Mouse (Mus musculus) MEL-GATA-1-ER (cell line): ENCODE measurements around the gene Sec16a.

Experiments used
- DNase-seq: peaks from one replicate; pipeline ENCODE4 v3.0.0-alpha.2; 2012; ENCODE audit warnings: low read depth; ENCODE audit errors: extremely low read depth

Gene Sec16a

DNA sequence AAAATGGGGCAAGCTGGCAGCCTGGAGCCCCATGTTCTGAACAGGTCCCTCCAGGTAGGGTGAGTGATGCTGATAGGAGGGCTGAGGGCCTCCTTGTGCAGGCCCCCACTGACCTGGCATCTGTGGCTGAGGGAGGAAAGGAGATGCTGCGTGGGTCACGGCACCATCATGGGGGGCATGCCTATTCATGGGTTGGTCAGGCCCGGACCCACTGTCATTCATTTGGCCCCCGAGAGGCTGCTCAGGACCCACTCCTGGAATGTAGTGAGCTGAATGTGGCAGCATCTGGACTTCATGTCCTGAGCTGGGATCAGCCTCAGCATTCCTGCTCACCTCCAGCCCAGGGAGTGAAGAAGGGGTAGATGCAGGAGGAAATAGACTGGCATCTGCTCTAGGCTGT is 3.8 kb downstream of the Sec16a start:
- no peak for DNase-seq

DNA sequence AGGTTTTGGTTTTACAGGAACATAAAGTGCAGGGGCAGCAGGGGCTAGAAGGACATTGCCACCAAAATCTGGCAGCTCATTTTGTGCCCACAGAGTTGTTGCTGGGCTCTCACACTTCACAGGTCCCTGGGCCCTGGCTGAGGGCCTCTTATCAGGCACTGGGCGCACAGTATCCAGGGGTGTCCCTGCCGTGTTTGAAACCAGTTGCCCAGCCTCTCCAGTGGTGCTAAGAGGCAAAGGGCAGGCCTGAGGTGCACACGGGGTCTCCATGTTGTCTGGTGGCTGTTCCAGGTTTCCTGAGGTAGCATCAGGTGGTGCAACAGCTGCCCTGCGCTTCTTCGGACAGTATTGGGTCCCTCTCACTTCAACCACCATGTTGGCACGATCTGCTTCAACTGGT is 5.3 kb downstream of the Sec16a start:
- no peak for DNase-seq

DNA sequence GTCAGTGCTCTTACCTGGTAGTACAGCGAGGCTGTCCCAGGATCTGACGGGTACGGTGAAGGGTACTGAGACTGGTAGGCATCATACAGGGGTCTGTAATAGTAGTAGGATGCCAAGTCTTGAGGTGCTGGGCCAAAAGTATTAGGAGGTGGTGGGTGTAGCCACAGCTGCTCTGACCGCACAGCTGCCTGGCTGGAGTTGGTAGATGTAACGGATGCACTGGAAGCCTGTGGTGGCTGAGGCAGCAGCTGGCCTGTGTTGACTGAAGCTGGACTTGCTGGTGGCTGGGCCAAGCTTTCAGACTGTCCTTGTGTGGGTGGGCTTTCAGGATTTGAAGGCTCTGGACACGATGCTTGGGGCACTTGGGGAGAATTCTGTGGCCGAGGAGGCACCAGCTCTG is 6.6 kb downstream of the Sec16a start:
- no peak for DNase-seq

DNA sequence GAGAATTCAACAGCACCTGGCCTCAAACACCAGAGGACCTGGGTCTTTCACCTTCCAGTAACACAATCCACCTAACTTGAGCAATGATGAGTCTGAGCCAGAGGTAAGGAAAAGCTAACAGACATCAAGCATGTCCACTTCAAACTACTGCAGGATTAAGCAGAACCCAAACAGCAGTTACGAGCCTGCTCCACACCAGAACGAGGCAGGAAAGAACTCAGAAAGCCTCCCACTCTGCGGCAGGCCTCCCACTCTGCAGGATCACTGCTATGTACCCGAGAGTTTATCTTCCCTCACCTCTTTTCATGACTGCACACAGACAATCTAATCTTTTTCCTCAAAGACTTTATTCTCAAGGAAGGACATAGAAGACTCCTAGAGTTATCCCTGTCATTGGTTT is 7.8 kb downstream of the Sec16a start:
- DNase-seq: no peak

DNA sequence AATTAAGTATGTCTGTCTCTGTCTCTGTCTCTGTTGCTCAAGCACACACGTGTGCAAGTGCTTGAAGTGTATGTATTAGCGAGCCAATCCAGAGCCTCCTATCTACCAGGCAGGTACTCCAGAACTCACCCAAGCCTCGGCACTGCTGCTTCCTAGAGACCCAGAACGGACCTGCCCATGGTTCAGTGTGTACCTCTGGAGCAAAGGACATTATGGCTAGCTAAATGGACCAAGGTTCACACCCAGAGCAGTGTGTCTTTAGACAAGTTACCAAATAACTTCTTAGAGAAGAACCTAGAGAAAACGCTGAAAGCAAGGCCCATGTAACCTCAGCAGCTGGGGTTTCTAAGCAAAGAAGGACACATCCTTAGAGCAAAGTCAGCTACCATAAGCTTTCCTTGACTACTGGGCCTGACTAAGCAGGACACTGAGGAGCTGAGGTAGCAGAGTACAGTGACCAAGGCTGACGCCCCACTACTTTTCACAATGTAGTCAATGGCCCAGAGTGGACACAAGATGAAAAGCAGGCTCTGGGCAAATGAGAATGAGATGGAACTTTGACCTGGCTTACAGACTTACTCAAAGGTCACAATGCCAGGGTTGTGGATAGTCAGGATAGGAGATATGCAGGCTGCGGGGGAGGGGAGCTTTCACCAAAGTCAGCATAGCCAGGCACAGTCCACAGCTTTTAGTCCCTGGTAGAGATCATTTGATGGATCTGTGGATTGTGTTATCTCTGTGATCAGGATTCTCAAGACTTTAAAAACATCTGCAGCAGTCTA is 10.0 kb downstream of the Sec16a start:
- DNase-seq: no peak

DNA sequence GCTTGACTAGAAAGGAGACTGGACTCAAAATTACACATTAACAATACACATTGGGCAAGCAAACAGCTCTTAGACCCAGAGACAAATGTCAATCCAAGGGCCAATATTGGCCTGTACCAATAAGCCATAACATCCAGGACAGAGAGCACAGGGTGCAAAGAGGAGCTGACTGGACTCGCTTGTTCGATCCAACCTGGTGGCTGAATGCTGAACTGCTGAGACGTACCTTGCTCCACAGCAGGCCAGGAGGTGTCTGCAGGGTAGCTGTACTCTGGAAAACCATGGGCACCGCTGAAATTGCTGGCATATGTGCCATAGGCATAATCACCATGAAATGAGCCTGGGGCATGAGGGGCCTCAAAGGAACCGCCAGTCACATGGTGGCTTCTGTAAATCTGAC is 15.2 kb downstream of the Sec16a start:
- no peak for DNase-seq

DNA sequence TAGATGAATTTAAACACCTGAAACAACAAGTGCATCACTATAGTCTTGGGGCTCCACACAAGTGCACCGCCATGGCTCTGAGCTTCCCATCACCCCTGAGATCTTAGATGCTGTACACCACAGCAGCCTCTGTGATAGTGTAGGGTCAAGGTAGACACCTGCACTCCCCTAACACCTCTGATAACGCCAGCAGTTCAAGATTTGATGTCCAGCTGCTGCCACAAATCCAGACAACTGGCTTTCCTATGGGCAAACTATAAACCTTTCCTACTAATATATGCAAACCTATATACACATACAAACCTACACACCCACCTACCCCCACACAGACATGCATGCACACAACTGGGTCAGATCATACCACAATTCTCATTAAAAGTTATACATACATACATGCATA is 20.5 kb downstream of the Sec16a start:
- DNase-seq: no peak

DNA sequence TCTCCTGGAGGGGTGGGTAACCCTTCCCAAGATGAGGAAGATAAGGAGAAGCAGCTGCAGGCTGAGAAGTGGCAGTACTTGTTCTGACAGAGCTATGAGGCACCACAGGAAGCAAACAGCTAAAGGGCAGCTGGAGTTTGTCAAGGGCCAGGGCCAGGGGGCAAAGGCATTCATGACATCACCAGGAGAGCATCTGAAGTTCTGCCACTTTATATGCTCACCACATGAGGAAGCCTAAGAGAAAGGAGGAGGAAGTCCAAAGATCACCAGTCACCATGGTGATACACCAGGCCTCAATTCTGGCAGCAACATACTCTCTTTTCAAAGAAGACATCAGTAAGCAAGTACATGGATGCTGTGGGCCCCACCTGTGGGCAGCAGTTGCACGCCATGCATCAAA is 21.9 kb downstream of the Sec16a start:
- no peak for DNase-seq

DNA sequence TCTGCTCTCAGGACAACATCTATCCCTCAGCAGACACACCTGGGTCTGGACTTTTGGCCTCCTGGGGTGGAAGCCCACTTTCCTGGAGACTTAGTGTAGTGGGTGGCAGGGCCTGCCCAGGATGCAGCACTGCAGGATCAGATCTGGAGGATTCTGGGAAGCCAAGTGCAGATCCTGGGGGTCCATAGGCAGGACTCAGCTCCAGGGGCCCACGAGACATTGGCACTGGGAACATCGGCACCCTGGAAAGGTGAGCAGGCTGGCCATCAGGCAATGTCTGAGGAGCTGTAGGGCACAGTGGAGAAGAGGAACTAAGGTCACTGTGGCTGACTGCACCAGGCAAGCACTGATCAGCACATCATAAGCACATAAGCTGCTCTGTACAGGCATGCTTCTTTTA is 23.0 kb downstream of the Sec16a start:
- no peak for DNase-seq

DNA sequence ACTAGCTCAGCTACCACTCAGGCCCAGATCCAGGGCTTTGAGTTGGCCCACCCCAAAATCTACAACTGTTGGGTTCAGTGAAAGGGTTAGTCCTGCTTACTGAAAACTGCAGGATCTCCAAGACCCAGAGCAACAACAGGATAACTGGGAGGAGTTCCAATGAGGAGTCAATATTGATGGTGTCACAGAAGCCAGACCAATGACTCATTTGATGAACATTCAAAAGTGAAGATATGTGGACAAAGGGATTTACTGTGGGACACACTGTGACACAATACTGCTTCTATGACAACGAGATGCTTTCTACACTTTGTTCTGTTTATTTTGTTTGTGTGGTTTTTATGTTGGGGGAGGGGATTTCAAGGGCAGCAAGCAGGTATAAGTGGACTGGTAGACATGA is 26.9 kb downstream of the Sec16a start:
- DNase-seq: no peak

DNA sequence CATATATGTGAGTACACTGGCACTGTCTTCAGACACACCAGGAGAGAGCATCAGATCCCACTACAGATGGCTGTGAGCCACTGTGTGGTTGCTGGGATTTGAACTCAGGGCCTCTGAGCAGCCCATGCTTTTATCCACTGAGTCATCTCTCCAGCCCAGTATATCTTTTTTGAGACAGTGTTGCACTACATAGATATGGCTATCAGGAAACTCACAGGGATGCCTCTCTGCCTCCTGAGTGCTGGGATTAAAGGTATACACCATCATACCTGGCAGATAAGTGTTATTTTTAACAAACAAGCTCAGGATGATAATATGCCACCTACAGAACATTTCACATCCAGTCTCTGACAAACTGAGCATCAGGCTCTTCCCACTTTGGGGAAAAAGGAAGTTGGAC is 27.9 kb downstream of the Sec16a start:
- no peak for DNase-seq

DNA sequence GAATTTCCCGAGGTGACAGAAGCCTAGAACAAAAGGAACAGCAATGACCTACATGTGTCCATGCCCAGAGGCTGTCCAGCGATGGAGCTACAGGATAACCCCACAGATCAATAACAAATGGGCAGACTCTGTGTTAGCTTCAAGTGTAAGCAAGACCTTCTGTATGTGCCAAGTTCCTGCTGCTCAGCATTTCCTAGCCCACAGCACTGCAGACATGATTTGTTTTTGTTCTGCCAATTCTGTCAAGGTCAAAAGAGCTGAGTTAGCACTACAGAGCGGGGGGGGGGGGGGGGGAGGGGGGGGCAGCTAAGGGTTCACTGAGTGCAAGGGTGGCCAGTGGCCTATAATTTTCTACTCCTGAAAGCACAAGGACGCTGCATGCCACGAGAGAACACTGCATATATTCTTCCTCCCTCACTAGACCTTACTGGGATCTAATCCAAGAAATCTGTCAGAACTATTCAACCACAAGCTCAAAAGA is 34.0 kb downstream of the Sec16a start:
- no peak for DNase-seq

DNA sequence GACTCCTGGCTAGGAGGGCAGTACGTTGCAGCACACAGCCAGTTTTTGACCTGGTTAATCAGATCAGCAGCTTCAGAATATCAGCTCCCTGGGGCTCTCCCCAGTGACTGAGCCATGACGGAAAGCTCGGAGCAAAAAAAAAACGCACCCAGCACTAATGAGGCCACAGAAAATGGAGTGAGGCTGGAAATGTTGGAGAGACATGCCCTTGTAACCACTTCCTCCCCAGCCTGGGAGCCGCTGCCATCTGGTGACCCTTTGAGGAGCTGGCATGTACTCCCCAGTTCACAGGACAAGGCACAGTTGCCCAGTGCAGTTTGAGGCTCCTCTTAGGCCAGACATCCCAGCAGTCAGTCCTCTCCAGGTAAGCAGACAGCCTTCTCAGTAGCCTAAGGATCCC is 34.9 kb downstream of the Sec16a start:
- no peak for DNase-seq

DNA sequence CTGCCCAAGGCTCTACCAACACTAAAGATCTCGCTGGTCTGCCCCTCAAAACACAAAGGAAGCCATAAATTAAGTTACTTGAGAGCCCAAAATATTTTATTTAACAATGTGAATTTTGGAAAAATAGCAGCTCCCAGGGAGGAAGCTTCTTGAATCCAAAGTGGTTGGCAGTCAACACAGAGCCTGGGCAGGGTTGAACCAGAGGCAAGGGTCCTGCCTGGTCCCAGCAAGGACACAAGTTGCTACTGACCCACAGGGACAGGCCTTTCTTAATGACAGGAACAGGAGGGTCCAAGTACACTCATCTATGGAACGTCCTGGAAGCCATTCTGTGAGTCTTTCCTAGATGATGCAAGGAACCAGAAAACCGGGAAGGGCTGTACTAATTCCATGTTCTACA is 35.7 kb downstream of the Sec16a start:
- DNase-seq: no peak

DNA sequence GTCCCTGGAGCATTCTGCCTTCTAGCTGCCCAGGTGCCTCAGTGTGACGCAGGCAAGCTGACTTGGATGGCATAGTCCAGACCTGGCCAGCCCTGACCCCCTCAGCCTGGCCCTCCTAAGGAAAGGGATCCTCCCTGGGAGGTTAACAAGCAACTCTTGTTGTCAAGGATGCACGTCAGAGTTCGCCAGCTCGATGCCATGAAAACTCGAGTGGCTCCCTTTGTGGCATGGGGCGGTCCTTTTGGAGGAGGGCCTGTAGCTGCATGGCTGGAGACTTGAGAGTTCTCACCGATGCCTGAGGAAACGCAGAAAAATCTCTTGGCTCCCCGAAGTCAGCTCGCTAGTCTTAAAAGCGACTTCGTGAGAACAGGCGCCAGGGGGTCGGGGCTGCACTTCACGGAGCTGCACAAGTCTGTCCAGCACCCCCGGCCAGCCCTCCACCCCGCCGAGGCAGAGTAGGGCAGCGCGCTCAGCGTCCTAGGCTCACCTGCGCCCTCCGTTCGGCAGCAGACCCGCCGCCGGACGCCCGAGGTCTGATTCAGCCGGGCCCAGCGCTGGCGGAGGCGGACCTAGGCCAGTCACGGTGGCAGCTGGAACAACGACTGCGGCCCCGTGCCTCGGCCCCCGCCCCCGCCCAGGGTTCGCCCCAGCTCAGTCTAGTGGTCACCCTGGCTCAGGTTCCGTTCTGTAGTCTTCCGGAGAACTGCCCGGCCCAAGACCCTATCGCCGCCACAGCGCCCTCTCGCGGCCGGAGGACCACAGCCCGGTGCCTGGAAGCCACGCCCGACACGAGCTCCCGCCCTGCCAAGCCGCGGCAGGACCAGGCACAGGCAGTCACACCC is 36.3 kb downstream of the Sec16a start, which contains the start of gene Inpp5e:
Inpp5e (minus strand) TSS at position 689 of the 842 bp plus-strand sequence.
- DNase-seq: peak; percentile 64

DNA sequence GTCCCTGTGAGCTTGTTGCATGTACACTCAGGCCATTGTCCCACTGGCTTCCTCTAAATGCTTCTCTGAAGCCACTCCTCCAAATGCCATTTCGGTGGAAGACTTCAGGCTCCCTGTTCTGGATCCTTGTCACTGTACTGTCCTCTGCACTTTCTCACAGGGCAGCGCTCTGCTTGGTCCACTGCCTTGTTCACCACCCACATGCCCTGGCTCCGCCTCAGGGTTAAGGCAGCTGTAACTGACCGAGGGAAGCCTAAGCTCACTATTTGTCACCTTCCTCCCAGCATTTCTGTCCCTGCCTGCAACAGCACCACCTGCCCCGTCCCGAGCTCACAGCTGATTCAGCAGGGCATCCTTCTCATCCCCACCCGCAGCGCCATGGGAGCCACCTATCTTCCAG is 41.7 kb downstream of the Sec16a start:
- DNase-seq: no peak

DNA sequence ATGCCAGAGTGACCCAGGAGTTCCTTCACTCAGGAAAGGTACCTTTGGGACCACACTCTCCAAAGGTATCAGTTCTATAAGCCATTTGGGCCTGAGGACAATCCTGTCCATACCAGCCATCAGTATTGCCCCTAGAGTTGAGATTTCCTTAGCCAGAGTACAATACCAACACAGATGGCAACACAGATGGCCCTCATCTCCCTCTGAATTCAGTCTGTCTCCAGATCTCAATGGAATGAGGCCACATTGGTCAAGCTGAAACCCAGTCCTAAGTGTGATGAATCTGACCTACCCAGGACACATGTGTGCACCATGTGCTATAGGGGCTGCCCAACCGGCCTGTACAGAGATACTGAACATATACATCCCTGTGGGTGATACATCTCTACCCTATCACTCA is 42.8 kb downstream of the Sec16a start:
- DNase-seq: no peak

DNA sequence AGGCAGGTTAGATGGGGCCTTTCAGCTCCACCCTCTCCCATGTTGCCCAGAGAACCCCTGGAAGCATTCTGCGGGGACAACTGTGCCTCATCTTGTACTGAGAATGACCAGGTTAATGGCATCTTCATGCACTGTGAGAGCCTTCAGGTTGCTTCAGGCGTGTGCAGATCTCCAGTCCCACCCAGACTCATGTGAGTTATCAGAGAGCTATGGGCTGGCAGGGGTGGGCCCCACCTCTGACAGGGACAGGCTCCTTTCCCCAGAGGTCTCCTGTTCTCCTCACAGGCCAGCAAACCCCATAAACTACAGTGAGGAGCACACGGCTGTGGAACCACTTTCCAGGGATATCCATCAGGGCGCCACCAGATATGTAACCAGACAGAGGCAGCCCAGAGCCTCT is 44.0 kb downstream of the Sec16a start:
- no peak for DNase-seq

DNA sequence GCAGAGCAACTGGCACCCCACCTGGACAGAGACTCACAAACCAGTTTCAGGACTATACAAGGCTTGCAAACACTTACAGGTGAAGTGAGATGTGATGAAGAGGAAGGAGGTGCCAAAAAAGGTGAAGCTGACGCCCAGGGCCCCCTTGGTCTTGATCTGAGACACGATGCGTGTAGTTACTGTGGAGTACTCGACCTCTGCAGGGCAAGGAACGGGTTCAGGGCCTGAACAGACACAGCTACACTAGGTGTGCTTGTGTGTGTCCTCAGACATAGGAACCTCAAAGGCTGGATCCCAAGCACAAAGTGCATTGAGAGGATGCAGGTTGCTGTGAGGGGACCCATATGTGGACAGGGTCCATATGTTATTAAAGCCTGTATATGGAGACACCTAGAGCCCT is 44.7 kb downstream of the Sec16a start:
- no peak for DNase-seq

DNA sequence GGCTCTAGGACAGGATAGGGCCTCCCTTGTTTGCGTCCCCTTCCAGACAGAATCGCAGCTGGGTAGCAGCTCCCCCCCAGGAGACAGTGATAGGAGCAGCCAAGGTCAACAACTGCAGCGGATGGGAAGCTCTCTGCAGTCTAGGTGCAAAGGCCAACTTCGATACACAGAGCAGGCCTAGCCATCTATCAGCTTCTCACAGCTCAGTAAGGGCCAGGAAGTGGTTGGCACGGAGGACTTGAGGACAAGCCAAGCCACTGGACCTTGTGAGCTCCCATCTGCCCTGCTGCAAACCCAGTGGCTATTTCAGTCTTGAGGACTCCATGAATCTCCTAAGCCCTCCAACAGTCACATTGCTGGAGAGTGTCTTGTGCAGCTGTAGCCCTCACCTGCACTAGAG is 45.4 kb downstream of the Sec16a start:
- DNase-seq: no peak

DNA sequence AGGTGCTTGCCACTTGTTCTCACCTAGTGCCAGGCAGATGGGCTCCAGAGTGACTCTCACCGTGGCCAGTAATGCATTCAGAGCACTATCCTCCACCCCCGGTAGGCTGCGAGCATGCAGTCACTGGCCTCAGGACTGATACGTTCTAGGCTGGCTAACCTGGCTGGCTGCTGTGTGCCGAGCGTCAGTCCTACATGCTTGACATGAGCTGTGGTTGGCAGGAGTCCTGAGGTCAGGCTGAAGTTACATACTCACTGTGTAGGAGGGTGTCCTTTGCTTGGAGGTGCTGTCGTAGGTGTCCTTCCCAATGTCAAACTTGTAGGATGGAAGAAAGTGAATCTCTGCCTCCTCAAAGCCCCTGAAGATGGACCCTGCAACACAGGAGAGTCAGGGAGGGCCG is 46.0 kb downstream of the Sec16a start:
- DNase-seq: no peak

DNA sequence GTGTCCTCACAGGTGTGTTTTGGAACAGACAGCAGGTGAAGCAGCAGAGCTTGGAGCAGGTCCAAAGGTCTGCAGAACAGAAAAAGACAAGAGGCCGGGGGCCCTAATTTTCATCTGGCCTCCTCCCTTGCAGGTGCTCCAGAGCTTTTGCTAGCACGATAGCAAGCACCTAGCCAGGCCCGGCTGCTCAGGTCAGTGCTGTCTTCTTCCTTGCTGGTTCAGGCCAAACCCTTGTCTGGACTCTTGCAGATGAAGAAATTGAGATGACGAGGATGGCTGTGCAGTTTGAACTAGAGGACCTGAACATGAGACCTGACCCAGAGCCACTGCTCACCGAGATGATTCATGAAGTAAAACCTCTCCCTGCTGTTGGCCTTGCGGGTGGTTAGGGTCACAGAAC is 53.4 kb downstream of the Sec16a start:
- DNase-seq: no peak

DNA sequence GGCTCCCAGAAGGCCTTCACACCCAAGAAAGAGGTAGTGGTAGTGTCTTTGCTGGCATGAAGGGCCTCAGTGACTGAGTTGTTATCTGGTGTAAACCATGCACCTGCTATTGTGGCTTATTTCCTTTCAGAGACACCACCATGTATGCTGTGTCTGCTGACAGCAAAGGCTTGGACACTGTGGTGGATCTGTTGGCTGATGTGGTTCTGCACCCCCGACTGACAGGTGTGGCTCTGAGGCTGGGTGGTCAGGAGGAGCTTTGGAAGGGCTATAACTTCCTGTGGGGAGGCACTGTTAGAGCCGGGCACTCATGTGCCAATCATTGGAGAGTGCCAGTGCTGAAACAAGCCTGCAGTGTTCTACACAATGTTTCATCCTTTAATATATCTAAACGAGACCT is 54.1 kb downstream of the Sec16a start:
- peak; percentile 23 for DNase-seq
